Mouse (Mus musculus): ENCODE data around the gene Galnt7. TPM values are rescaled to one million over a fixed set of nuclear protein-coding genes. Genes with fewer than 3 reads are reported as not detected.

Galnt7 gene
- total and polyA plus RNA-seq, 3 experiments, result 2.7 to 31.2 (median 19.0) TPM

DNA sequence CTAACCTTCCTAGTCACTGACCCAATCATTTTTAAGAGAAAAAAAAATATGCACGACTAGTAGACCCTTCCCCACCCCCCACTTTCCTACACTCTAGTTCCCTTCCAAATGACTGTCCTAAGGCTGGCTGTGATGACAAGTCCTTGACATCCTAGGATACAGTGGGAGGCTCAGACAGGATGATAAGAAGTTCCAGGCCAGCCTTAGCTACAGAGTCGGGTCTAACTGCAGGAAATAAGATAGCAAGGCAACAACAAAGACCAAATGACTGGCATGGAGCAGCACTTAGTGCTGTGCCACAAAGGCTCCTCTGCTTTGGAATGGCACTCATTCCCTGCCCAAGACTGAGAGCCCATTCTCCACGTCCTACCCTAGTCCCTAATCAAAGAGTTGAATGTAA, 16.6 kb downstream of the Galnt7 start:
- ATAC-seq (ENCODE audit: extremely low read depth, insufficient number of reproducible peaks, low FRiP score, poor library complexity, severe bottlenecking), result no peak
- DNase-seq (ENCODE audit: low spot score), result no peak
- TF ChIP-seq POLR2AphosphoS5 (IDR thresholded peaks at IDR 0.05; ENCODE audit: insufficient replicate concordance, low read depth, low read length) (no peak), GATA1 (IDR thresholded peaks at IDR 0.05; ENCODE audit: borderline replicate concordance, low read length) (no peak), CTCF (IDR thresholded peaks at IDR 0.05; ENCODE audit: low read depth, low read length) (no peak), TAL1 (conservative IDR thresholded peaks at IDR 0.05; ENCODE audit: low read depth, low read length) (no peak), GATA2 (IDR thresholded peaks at IDR 0.05; ENCODE audit: borderline replicate concordance, low read depth, low read length) (no peak)

DNA sequence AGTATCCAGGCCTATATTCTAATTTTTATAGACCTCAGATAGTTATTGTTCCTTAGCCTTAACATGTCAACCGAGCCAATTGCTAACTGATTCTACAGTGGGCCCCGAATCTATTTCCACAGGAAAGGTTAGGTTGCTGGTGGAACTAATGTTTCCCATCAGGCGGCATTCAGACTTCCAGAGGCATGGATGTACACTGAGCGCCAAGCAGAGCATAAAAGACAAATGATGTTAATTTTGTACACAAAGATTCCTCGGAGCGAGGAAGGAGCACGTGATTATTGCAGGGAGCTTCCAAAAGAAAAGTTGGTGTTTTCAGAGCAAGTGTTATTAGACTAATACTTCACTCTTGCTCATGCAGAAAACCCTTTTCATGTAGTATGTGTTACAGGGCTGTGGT, 21.1 kb downstream of the Galnt7 start:
- no peak for TF ChIP-seq TAL1 (conservative IDR thresholded peaks at IDR 0.05; ENCODE audit: low read depth, low read length)
- TF ChIP-seq GATA2 (IDR thresholded peaks at IDR 0.05; ENCODE audit: borderline replicate concordance, low read depth, low read length), result no peak
- TF ChIP-seq POLR2AphosphoS5 (IDR thresholded peaks at IDR 0.05; ENCODE audit: insufficient replicate concordance, low read depth, low read length), result no peak
- no peak for TF ChIP-seq GATA1 (IDR thresholded peaks at IDR 0.05; ENCODE audit: borderline replicate concordance, low read length)
- no peak for TF ChIP-seq CTCF (IDR thresholded peaks at IDR 0.05; ENCODE audit: low read depth, low read length)
- no peak for DNase-seq (ENCODE audit: low spot score)
- H3K4me1 ChIP-seq (ENCODE audit: insufficient read depth, low read depth, low read length), result peaks cover 29% of the 10 kb centered on the region
- no peak for ATAC-seq (ENCODE audit: extremely low read depth, insufficient number of reproducible peaks, low FRiP score, poor library complexity, severe bottlenecking)
- H3K36me3 ChIP-seq (replicated peaks), result peaks cover 18% of the 10 kb centered on the region
- H3K9me3 ChIP-seq (replicated peaks), result no peaks in the 10 kb centered on the region
- H3K27me3 ChIP-seq (ENCODE audit: insufficient read depth, low read length), result no peaks in the 10 kb centered on the region
- H3K4me3 ChIP-seq (ENCODE audit: low read depth, low read length), result no peak overlapping the region

More for the DNA sequence above, 16.6 kb downstream of the Galnt7 start:
- no peak overlapping the region for H3K4me3 ChIP-seq (ENCODE audit: low read depth, low read length)
- peaks cover 12% of the 10 kb centered on the region for H3K36me3 ChIP-seq (replicated peaks)
- no peaks in the 10 kb centered on the region for H3K27me3 ChIP-seq (ENCODE audit: insufficient read depth, low read length)
- no peaks in the 10 kb centered on the region for H3K9me3 ChIP-seq (replicated peaks)
- H3K4me1 ChIP-seq (ENCODE audit: insufficient read depth, low read depth, low read length), result peaks cover 35% of the 10 kb centered on the region

DNA sequence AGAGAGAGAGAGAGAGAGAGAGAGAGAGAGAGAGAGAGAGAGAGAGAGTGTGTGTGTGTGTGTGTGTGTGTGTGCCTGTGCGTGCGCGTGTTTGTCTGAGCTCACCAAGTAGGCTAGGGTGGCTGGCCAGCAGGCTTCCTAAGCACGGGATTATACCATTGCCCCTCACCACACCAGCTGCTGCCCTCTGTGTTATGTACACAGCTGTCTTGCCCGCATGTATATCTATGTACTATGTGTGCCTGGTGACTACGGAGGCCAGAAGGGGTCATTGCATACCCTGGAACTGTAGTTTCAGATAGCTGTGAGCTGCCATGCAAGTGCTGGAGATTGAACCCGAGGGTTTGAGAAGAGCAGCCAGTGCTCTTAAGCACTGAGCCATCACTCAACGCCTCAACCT, 22.7 kb downstream of the Galnt7 start:
- H3K4me1 ChIP-seq (ENCODE audit: insufficient read depth, low read depth, low read length), result peaks cover 20% of the 10 kb centered on the region
- DNase-seq (ENCODE audit: low spot score), result no peak
- H3K27me3 ChIP-seq (ENCODE audit: insufficient read depth, low read length), result no peaks in the 10 kb centered on the region
- TF ChIP-seq TAL1 (conservative IDR thresholded peaks at IDR 0.05; ENCODE audit: low read depth, low read length) (no peak), POLR2AphosphoS5 (IDR thresholded peaks at IDR 0.05; ENCODE audit: insufficient replicate concordance, low read depth, low read length) (no peak), CTCF (IDR thresholded peaks at IDR 0.05; ENCODE audit: low read depth, low read length) (no peak), GATA1 (IDR thresholded peaks at IDR 0.05; ENCODE audit: borderline replicate concordance, low read length) (no peak), GATA2 (IDR thresholded peaks at IDR 0.05; ENCODE audit: borderline replicate concordance, low read depth, low read length) (no peak)
- peaks cover 18% of the 10 kb centered on the region for H3K36me3 ChIP-seq (replicated peaks)
- H3K4me3 ChIP-seq (ENCODE audit: low read depth, low read length), result no peak overlapping the region
- ATAC-seq (ENCODE audit: extremely low read depth, insufficient number of reproducible peaks, low FRiP score, poor library complexity, severe bottlenecking), result no peak
- no peaks in the 10 kb centered on the region for H3K9me3 ChIP-seq (replicated peaks)

DNA sequence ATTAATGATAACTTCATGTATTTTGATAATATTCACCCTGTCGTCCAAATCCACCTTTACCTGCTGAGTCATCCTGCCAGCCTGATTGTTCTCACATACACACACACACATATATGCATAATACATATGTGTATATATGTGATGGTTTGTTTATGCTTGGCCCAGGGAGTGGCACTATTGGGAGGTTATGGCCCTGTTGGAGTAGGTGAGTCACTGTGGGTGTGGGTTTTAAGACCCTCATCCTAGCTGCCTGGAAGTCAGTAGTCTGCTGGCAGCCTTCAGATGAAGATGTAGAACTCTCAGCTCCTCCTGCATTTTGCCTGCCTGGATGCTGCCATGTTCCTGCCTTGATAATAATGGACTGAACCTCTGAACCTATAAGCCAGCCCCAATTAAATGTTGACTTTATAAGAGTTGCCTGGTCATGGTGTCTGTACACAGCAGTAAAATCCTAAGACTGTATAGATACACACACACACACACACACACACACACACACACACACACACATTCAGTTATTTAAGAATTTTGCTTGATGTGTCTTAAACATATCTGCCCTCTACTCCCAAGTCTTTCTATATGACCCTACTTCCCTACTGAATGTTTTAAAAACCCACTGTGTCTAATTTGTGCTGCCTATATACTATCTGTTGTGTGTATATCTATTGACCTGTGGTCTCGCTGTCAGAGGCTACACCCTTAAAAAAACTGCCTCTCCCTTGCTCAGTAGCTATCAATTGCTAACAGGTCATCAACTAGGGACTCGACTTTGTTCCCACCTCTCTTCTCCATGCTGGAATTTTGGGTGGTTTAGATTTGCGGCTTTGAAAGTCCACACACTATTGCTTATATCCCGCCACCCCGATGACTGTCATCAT, 23.8 kb downstream of the Galnt7 start:
- Histone ChIP-seq H3K27me3 (ENCODE audit: insufficient read depth, low read length) (no peaks in the 10 kb centered on the region), H3K4me3 (ENCODE audit: low read depth, low read length) (no peak overlapping the region), H3K4me1 (ENCODE audit: insufficient read depth, low read depth, low read length) (peaks cover 20% of the 10 kb centered on the region), H3K9me3 (replicated peaks) (no peaks in the 10 kb centered on the region), H3K36me3 (replicated peaks) (peaks cover 22% of the 10 kb centered on the region)
- TF ChIP-seq CTCF (IDR thresholded peaks at IDR 0.05; ENCODE audit: low read depth, low read length) (no peak), GATA2 (IDR thresholded peaks at IDR 0.05; ENCODE audit: borderline replicate concordance, low read depth, low read length) (no peak), GATA1 (IDR thresholded peaks at IDR 0.05; ENCODE audit: borderline replicate concordance, low read length) (no peak), POLR2AphosphoS5 (IDR thresholded peaks at IDR 0.05; ENCODE audit: insufficient replicate concordance, low read depth, low read length) (no peak), TAL1 (conservative IDR thresholded peaks at IDR 0.05; ENCODE audit: low read depth, low read length) (no peak)
- no peak for ATAC-seq (ENCODE audit: extremely low read depth, insufficient number of reproducible peaks, low FRiP score, poor library complexity, severe bottlenecking)
- DNase-seq (ENCODE audit: low spot score), result no peak

DNA sequence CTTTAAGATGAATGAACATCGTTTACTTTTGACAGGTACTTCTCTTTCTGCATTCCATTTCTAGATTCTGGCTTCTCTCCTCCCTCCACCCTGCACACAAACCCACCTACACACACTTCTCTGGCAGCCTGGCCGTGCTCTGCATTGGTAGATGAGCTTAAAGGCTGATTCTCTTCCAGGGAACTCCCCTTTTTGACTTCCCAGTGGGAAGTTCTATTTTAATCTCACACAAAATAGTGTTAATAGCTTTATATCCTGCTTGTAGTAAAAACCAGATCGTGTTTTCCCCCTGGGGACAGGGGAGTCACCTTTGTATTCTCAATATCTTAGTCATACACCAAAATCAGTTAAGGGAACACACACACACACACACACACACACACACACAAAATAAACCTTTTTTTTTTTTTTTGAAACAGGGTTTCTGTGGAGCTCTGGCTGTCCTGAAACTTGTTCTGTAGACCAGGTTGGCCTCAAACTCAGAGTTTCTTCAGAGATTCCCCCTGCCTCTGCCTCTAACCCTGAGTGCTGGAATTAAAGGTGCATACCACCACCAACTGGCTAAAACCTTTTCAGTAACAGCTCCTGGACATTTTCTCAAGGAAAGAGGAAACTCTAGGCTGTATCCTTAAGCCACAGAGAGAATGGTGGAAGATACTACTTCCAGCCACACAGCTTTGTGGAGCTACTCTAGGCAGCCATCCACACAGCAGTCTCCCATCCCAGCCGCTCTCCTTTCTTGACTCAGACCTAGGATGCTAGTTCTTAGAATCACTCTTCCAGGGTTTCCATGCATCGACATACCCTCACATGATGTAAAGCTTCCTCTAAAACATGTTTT, 24.7 kb downstream of the Galnt7 start:
- Histone ChIP-seq H3K4me3 (ENCODE audit: low read depth, low read length) (no peak overlapping the region), H3K4me1 (ENCODE audit: insufficient read depth, low read depth, low read length) (peaks cover 22% of the 10 kb centered on the region), H3K27me3 (ENCODE audit: insufficient read depth, low read length) (no peaks in the 10 kb centered on the region), H3K9me3 (replicated peaks) (no peaks in the 10 kb centered on the region), H3K36me3 (replicated peaks) (peaks cover 20% of the 10 kb centered on the region)
- DNase-seq (ENCODE audit: low spot score) (no peak), ATAC-seq (ENCODE audit: extremely low read depth, insufficient number of reproducible peaks, low FRiP score, poor library complexity, severe bottlenecking) (no peak)
- no peak for TF ChIP-seq GATA1 (IDR thresholded peaks at IDR 0.05; ENCODE audit: borderline replicate concordance, low read length)
- no peak for TF ChIP-seq POLR2AphosphoS5 (IDR thresholded peaks at IDR 0.05; ENCODE audit: insufficient replicate concordance, low read depth, low read length)
- TF ChIP-seq GATA2 (IDR thresholded peaks at IDR 0.05; ENCODE audit: borderline replicate concordance, low read depth, low read length), result no peak
- TF ChIP-seq CTCF (IDR thresholded peaks at IDR 0.05; ENCODE audit: low read depth, low read length), result no peak
- no peak for TF ChIP-seq TAL1 (conservative IDR thresholded peaks at IDR 0.05; ENCODE audit: low read depth, low read length)

DNA sequence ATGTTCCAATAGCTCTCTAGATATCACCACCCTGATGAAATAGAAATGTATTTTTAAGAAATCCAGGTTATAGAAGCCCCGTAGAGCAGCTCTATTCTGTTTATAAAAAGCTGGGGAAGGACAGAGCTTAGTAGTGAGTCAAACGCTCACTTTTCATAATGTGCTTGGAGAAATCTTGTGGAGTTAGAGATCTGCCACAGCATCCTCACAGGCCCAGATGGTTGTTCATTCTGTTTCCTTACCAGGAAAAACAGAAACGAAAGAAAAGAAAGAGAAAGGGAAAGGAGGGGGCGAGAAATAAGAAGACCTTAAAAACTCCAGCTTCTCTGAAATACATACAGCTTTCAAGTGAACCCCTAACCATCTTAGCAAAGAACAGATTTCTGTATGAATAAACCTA, 28.9 kb downstream of the Galnt7 start:
- H3K27me3 ChIP-seq (ENCODE audit: insufficient read depth, low read length), result no peaks in the 10 kb centered on the region

More for the DNA sequence above, 28.9 kb downstream of the Galnt7 start:
- H3K9me3 ChIP-seq (replicated peaks), result no peaks in the 10 kb centered on the region
- no peak overlapping the region for H3K4me3 ChIP-seq (ENCODE audit: low read depth, low read length)
- ATAC-seq (ENCODE audit: extremely low read depth, insufficient number of reproducible peaks, low FRiP score, poor library complexity, severe bottlenecking) (no peak), DNase-seq (ENCODE audit: low spot score) (no peak)
- H3K4me1 ChIP-seq (ENCODE audit: insufficient read depth, low read depth, low read length), result peaks cover 29% of the 10 kb centered on the region
- peaks cover 19% of the 10 kb centered on the region for H3K36me3 ChIP-seq (replicated peaks)
- TF ChIP-seq GATA2 (IDR thresholded peaks at IDR 0.05; ENCODE audit: borderline replicate concordance, low read depth, low read length) (no peak), POLR2AphosphoS5 (IDR thresholded peaks at IDR 0.05; ENCODE audit: insufficient replicate concordance, low read depth, low read length) (no peak), GATA1 (IDR thresholded peaks at IDR 0.05; ENCODE audit: borderline replicate concordance, low read length) (no peak), CTCF (IDR thresholded peaks at IDR 0.05; ENCODE audit: low read depth, low read length) (no peak), TAL1 (conservative IDR thresholded peaks at IDR 0.05; ENCODE audit: low read depth, low read length) (no peak)

Measured in G1E (cell line).